Mouse (Mus musculus) spleen, adult 18-20 months (tissue): Measurements from ENCODE around the gene Nox4.

Source experiments
- DNase-seq, 2 experiments: peaks; one replicate each; pipeline ENCODE4 v3.0.0; 2022; ENCODE audit warnings: mixed read lengths in 2 of 2

Nox4 gene

DNA sequence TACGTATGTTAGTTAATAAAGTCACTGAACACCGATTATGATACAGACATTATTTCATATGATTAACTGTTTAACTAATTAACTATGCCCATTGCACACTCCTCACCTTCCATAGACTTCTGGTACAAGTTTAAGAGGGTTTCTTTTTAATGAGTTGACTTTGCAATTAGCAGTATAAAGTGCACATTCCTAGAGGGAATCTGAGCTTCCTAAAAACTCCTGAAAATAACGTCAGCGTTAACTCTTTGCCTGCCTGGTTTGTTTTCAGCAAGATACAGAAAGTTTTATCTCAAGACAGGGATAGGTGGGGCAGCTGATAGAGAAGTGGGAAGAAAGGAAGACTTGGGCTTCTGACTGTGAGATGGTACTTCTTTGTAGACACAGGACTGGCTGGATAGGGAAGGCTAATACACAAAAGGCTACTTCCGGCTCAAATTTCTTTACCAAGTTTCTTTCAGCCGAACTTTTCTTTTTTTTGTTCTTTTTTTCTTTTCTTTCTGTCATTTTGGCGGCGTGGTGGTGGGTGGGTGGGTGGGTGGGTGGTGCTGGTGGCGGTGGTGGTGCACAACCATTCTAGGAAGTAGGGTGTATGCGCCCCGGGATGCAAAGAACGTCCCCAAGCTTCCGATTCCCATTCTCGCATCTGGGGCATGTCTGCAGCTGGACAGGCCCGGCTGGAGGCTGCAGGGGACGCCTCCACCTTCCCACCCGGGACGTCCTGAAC, at the start of gene Nox4:
TSS of gene Nox4 (plus strand) at position 241 of the 724 bp plus-strand sequence.
- no peak for DNase-seq

GRCm38 (mm10) chr7:87204751-87205150, 41.1 kb upstream of the Nox4 start:
- DNase-seq = no peak

DNA sequence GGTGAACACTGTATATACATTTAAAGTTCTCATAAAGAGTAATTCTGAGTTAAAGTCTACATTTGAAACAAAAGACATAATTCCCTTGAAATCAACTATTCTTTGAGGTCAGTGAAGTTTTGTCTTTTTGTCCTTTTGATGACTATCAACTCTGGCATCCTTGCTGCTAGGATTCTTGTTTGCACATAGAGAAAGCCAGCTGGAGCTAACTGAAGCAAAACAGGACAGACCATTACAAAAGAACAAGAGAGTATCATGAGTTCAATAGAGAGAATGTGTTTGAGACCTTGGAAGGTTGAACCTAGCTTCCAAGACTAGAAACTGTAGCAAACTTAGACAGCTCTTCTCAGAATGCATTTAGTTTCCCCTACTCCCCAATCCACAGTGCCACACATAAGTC, 24.2 kb upstream of the Nox4 start:
- no peak for DNase-seq

DNA sequence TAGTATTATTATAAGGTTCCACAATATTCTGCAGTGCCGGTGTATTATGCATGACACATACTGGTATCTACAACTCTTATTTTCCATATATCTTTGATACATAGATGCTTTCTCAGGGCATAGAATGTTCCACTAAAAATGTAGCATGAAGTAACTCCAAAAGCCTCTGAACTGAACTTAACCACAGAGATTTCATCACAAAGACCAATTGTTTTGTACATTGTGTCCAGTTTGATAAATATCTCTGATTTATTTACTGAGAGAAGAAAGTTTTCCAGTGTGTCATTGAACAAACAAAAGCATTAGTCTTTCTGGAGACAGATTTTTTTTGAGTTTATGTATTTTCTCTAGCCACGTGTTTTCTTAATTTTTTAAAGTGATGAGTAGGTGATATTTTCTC, 23.1 kb upstream of the Nox4 start:
- no peak for DNase-seq

- no peak for DNase-seq
Observed at GRCm38 (mm10) chr7:87225617-87226016, 20.3 kb upstream of the Nox4 start.

DNA sequence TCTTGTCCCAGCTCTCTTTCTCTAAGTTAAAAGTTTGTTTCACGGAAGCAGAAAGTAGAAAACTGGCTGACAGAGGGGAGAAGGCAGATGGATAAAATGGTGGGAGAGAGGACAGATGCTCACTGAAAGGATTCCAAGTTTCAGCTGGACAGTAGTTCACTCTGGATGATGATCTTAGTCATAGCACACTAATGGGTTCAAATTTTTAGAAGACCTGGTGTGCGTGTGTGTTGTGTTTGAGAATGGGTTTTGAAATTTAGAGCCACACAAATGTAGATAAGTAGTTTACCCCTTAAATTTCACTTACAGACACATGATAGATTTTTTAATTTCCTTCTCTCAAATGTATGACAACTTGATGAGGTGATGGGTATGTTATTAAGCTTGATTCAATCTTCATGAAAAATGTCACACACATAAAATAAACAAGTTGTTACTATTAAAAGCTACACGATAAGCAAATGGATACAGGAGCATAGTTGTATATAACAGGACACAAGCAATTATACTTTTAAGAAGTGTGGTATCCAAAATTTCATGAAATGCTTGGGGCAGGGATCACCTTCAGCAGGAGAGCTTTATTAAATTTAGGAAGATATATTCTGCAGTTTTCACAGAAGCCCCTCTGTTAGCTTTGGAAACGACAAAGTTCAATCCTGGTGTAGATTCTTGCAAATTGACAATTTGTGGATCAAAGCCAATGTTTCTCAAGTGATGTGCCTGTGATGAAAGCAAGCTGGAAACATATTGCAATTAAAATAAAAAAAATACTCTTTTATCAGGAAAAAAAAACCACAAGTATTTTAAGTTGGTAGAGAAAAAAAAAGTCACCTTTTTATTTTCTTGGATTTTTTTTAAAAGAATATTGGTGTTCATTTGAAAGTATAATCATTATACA, 18.6 kb upstream of the Nox4 start:
- no peak for DNase-seq

DNA sequence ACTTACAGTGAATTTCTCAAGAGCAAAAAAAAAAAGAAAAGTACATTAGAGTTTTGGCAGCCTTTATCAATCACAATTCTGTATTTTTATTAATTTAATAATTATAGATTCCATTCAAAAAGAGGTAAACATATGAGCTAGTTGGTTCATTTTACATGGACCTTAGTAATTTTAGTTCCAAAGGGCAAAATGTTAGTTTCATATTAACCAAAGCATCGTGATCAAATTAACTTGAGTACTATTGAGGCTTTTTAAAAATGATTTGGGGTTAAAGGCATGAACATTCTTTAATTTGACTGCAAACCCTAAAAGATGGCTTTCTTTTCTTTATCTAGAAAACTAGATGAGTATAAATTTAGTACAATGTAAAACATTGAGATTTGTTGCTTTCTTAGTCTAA, 16.4 kb upstream of the Nox4 start:
- DNase-seq = no peak

DNA sequence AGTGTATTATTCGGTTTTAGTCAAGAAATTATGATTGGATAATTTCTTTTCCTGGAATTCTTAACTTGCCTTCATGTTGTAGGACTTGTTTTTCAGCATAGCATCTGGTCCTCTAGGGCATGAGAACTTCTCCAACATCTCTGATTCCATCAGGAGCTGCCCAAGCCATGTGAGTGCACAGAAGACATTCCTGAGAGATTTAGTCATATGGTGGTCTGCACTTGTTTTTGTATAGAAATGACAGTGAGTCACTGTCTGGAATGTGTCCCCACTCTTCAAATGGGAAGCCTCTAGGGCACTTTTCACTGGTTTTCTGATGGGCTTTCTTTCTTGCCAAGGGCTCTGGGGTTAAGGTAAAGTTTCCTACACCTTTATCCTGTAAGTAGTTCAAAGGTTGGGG, 4.8 kb upstream of the Nox4 start:
- no peak for DNase-seq

DNA sequence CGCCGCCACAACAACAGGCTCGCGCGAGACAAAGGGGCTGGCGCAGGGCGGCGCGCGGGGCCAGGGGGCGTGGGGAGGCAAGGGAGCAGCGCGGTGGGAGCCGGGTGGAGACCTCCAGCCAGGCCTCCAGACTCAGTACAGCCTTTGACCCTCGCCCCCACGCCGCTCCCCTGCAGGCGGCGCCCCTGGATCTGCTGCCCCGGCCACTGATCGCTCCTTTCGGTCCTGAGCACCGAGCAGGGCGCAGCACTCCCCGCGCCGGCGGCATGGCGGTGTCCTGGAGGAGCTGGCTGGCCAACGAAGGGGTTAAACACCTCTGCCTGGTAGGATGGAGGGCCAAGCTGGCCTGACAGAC, 661 bp downstream of the Nox4 start:
- no peak for DNase-seq

DNA sequence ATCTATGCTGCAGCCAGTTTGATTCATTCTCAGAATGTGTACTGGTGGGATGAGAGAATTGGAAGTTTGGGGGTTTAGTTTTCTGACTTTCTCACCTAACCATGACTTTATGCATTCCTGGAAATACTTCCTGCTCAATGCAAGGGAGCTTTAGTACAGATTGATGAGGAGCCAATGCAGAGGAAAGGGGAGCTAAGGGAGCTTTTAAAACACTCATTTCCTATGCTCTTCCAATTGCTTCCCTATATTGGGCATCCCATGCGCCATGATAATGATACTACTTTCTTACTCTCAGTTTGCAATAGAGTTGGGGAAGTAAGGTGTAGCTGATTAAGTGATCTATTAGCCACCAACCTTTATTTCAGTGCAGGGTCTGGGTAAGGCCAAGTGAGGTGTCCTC, 1.0 kb downstream of the Nox4 start:
- no peak for DNase-seq

GRCm38 (mm10) chr7:87247926-87248325, 2.0 kb downstream of the Nox4 start:
- DNase-seq = no peak

DNA sequence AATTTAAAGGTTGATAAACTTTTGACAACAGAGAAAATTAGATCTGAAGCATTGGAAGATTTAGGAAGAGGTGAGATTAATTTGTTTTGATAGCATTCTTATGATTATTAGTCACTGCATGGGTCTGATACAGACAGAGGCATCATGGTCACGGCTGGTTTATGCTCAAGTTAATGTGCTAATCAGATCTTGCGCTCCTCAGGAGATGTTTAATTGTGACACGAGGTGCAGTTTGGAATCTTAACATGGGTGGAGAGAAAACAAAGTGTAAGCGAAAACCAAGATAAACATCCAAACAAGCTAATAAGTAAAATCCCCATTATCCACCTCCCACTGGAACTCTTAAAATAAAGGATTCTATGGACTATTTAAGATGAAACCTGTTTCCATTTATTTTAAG, 6.2 kb downstream of the Nox4 start:
- no peak for DNase-seq

- no peak for DNase-seq
Observed at GRCm38 (mm10) chr7:87277225-87277624, 31.3 kb downstream of the Nox4 start.

DNA sequence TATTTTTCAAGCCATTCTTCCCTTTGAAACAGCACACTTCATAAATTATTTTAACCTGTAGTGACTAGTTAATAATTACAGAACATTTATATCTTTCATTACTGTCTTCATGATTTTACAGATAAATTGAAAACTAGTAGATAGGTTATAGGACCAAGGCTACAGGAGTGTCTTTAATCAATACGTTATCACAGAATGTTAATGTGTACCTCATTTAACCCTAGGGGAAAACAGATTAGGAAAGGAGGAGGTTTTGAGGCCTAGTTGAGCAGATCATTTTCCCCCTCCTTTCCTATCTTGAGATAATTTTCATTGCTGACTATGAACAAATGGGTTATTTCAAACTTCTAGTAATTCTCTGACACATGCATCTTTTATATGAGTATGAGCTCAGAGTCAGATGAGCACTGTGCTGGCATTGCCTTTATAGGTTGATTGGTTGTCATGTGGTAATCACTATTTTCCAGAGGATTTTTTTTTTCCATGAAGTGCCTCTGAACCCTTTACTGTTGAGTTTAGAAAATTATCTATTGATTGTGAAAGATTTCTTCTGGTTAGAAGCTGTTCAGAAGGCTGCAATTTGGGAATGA, 57.9 kb downstream of the Nox4 start:
- no peak for DNase-seq

GRCm38 (mm10) chr7:87321571-87321970, 75.7 kb downstream of the Nox4 start:
- DNase-seq = no peak

- DNase-seq = no peak
Observed at GRCm38 (mm10) chr7:87322085-87322484, 76.2 kb downstream of the Nox4 start.

GRCm38 (mm10) chr7:87330782-87331558, 85.1 kb downstream of the Nox4 start:
- DNase-seq = no peak

- DNase-seq = no peak
Observed at GRCm38 (mm10) chr7:87345598-87345997, 99.7 kb downstream of the Nox4 start.

DNA sequence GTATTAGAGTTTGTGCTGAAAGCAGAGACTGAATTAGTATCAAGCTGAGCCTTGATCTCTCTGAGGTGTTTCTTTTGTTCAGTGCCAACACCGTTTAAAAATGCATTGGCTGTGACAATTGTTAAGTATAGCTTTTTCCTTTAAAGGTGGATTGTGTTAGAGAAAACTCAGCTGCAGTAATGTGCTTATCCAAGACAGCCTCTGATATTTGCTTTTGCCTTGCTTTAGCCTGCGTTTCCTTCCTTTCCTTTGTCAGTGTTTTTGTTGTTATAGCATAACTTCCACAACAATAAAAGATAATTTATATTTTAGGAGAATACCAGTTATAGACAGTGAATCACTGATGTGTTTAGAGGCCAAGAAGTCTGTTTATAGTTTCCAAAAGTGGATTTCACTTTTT, 106.9 kb downstream of the Nox4 start:
- DNase-seq = no peak

DNA sequence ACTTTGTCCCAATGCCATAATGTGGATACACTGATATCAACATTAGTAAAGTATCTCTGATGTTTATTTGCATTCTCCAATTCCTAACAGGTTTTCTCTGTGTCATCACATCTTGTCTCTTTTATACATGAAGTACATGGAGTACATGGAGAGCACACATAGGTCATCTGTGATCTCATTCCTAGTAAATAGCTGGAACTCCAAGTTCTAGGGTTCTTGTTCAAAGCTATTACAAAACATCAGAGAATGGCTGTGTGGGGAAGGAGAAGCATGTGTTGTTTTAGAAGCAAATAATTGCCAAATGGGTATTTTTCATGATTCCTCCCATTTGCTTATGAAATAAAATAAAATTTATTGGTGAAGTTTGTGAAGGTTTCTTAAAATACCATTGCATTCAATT, 121.9 kb downstream of the Nox4 start:
- DNase-seq = no peak

DNA sequence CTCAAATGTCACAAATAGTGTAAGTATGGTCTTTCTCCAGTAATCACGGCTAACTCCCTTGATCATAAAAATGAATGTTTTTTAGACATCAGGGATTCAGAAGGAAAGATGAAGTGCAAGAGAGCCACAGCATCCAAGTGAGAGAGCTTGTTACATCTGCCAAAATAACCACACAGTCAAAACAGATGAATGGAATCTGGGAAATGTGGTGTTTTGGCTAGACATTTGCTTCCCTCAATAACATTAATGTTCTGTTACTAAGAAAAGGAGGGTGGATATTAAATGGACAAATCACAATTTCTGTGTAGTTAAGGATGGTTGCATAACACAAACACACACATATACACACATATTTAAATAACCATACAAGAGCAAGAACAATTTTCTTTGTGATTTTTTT, 123.2 kb downstream of the Nox4 start:
- DNase-seq = no peak

- no peak for DNase-seq
Observed at GRCm38 (mm10) chr7:87370789-87371188, 124.9 kb downstream of the Nox4 start.

DNA sequence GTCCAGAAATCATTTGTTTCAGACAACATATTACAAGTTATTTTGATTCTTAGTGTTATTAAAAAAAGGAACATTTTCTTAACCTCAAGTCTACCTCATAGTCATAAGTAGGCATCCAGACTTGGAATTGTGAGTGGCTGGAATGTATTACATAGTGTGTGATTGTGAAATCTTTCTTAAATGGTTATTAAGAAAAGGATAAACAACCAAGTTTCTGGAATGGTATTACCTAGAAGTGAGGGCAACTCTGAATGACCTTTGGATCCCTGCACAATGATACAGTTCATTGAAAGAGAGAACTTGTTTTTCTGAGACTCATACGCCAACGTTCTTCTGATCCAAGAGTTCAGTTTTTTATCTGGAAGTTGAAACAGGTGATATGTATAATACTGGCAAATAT, 125.4 kb downstream of the Nox4 start:
- DNase-seq = no peak
